Mouse (Mus musculus): ENCODE results near the gene Apba3.

GRCm38 (mm10) chr10:81244146-81244545 lies 22.6 kb upstream of the Apba3 start:
- TF ChIP-seq CTCF (IDR thresholded peaks at IDR 0.05; ENCODE audit: borderline replicate concordance, control insufficient read depth, extremely low read depth, insufficient read depth, low read length, poor library complexity) (no peak), POLR2A (IDR thresholded peaks at IDR 0.05; ENCODE audit: control insufficient read depth, extremely low read depth, insufficient read depth, low read length, poor library complexity) (no peak)

Measured in thymus, adult 2 months (tissue).